Mouse (Mus musculus) c-Kit-positive CD71-positive TER-119-negative erythroid progenitor cells, embryonic 14.5 days (primary cell): ENCODE results near the gene Plcxd1.
A peak's percentile ranks its signal among the peaks of the same experiment; 100 is the strongest.
"Not testable (repeated sequence)": the region's sequence is repeated elsewhere in the genome, so short reads cannot be mapped to it uniquely, and the experiment has no call there.

Experiments
- DNase-seq: peaks from one replicate; pipeline ENCODE4 v3.0.0-alpha.2; 2013; ENCODE audit warnings: low read depth

The Plcxd1 gene

GRCm38 (mm10) chr5:110099656-110100580, at the start of gene Plcxd1:
Gene Plcxd1 (plus strand): TSS chr5:110099969.
- DNase-seq, result no peak

GRCm38 (mm10) chr5:110057637-110058408, 41.9 kb upstream of the Plcxd1 start:
- peak; percentile 82 for DNase-seq

GRCm38 (mm10) chr5:110072413-110072812, 27.4 kb upstream of the Plcxd1 start, which contains the start of gene Gm17655:
Gene Gm17655 (minus strand): TSS chr5:110072513.
- not testable (repeated sequence) for DNase-seq

- DNase-seq, result no peak
Observed at GRCm38 (mm10) chr5:110082961-110083360, 16.8 kb upstream of the Plcxd1 start.

- DNase-seq, result no peak
Observed at GRCm38 (mm10) chr5:110086161-110086866, 13.5 kb upstream of the Plcxd1 start.

- no peak for DNase-seq
Observed at GRCm38 (mm10) chr5:110091546-110091945, 8.2 kb upstream of the Plcxd1 start.

- peak; percentile 95 for DNase-seq
Observed at GRCm38 (mm10) chr5:110094030-110094846, 5.5 kb upstream of the Plcxd1 start, which contains the start of gene Gm35315. Gene Gm35315 (minus strand): TSS chr5:110094420.

GRCm38 (mm10) chr5:110094847-110095213, 4.9 kb upstream of the Plcxd1 start:
- no peak for DNase-seq

GRCm38 (mm10) chr5:110098991-110099477, 735 bp upstream of the Plcxd1 start:
- DNase-seq, result no peak

- no peak for DNase-seq
Observed at GRCm38 (mm10) chr5:110100921-110101631, 1.3 kb downstream of the Plcxd1 start.

- DNase-seq, result no peak
Observed at GRCm38 (mm10) chr5:110101716-110102347, 2.1 kb downstream of the Plcxd1 start.

GRCm38 (mm10) chr5:110102429-110102828, 2.7 kb downstream of the Plcxd1 start:
- DNase-seq, result no peak

- no peak for DNase-seq
Observed at GRCm38 (mm10) chr5:110102853-110103625, 3.3 kb downstream of the Plcxd1 start.

- no peak for DNase-seq
Observed at GRCm38 (mm10) chr5:110103901-110104615, 4.3 kb downstream of the Plcxd1 start.

- DNase-seq, result no peak
Observed at GRCm38 (mm10) chr5:110104616-110105380, 5.0 kb downstream of the Plcxd1 start.

- no peak for DNase-seq
Observed at GRCm38 (mm10) chr5:110106140-110106871, 6.5 kb downstream of the Plcxd1 start.
